Mouse (Mus musculus) mature B cell (primary cell): ENCODE data around the gene Slc24a4.
"Not testable (repeated sequence)": the region's sequence is repeated elsewhere in the genome, so short reads cannot be mapped to it uniquely, and the experiment has no call there.

Experiments
- in situ Hi-C: fragments of 300-500 bp; cut with MboI; formaldehyde crosslinking; loops from 2 replicates; pipeline ENCODE4 v1.14.3; 2019

The Slc24a4 gene

DNA sequence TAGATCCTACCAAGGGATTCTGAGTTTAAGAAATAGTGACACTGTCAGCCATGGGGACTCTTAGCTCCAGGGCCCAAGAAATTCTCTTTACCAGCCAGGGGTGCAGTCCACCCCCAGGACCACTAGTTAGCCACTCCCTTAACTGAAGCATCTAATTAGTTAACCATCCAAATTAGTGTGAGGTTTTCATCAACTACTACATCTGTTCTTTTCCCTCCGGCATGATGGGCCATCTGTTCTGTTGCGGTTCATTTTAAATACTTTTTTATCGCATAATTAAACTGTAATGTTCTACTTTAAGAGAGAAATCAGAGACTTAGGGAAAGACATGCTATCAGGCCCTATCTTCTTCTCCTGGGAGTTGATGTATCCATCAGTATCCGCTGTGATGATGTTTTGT is 121.8 kb downstream of the Slc24a4 start:
- in situ Hi-C loops, result no loop called here

- in situ Hi-C loops, result no loop called here
Measured at GRCm38 (mm10) chr12:102251070-102251469, 122.5 kb downstream of the Slc24a4 start.

DNA sequence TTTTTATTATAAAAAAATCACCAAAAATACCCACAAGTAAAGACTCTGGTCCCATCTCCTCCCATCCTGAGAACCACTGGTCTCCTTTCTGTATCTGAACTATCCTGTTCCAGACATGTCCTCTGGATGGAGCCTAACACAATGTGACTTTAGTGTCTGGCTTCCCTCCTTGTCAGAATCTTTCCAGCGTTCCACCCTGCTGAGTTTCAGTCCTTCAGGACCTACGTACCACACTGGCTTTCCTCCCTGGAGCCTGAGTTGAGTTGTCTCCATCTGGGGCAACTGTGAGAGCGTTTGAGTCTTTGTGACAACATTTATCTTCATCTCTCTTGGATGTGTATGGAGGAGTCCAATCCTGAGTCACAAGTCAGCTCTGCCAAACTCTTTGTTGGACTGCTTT is 123.5 kb downstream of the Slc24a4 start:
- in situ Hi-C loops, result no loop called here

DNA sequence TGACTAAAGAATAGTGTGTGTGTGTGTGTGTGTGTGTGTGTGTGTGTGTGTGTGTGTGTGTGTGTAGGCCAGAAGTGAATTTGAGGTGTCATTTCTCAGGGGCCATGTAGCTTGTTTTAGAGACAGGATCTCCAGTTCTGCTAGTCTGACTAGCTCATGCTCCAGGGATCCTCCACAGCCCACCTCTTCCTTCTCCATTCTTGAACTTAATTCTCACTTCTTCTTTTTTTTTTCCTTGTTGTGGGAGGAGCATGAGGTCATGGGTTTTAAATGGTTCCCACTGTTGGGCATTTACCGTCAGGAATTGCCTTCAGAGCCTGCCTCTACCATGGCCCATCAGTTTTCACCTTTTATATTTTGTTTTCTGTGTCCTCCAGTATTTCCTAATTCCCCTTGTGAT is 124.0 kb downstream of the Slc24a4 start:
- in situ Hi-C loops, result no loop called here

DNA sequence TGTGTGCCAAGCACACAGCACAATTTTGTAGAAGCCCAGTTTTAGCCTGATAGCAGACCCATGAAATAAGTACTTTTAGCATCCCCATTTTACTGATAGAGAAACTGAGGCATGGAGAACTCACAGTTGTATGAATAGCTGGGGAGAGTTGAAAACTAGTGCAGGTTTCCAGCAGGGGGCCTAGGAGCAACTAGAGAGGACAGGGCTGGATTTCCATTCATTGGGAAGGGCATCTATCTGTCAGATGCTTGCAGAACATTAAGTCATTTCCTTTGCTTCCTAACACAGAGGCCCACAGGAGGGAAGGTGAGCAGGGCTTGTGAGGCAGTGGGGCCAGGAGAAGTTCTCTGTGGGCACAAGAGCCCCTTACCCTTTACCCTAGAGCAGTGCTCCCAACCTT is 126.5 kb downstream of the Slc24a4 start:
- in situ Hi-C loops, result no loop called here

- in situ Hi-C loops, result no loop called here
Measured at GRCm38 (mm10) chr12:102258522-102259112, 130.1 kb downstream of the Slc24a4 start.

DNA sequence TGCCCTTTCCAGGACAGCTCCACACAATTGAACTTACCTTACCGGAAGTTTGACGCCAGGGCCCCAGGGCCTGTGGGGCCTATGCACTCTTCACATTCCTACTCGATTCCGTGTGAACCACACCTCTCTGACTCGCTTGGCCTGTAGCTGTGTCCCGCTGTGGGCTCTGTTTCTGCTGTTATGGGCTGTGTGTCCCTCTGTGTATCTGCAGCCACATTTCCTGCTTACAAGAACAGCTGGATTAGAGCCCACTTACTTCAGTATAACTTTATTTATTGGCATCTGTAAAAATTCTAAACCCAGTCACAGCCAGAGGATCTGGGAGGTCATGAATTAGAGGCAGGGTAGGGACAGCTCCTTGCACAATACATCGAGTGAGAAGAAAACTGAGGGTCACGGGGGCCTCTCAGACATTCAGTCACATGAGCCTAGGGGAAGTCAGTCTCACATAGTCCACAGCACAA is 133.4 kb downstream of the Slc24a4 start:
- in situ Hi-C loops, result no loop called here

GRCm38 (mm10) chr12:102262809-102263208 is 134.3 kb downstream of the Slc24a4 start:
- in situ Hi-C loops, result no loop called here

GRCm38 (mm10) chr12:102263249-102263648 is 134.7 kb downstream of the Slc24a4 start:
- in situ Hi-C loops, result no loop called here

GRCm38 (mm10) chr12:102266433-102266832 is 137.9 kb downstream of the Slc24a4 start:
- in situ Hi-C loops, result no loop called here

GRCm38 (mm10) chr12:102269144-102269543 is 140.6 kb downstream of the Slc24a4 start:
- in situ Hi-C loops, result no loop called here

GRCm38 (mm10) chr12:102270776-102271405 is 142.4 kb downstream of the Slc24a4 start:
- in situ Hi-C loops, result no loop called here

DNA sequence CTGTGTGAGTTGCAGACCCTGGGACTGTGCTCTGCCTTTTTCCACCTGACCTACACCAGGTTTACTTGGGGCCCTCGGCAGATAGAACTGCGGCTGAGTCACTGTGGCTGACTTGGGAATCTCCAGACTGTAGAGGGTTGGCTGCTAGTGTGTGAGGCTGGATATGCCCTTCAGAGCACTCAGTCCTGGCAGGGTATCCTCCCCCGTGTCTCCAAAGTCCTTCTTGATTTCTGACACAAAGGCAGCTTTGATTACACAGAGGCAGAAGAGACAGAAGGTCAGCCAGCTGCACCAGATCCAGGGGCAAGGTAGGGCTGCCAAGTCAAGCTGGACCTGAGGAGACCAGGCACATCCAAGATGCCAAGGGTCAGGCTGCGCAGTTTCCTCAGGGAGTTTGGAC is 142.9 kb downstream of the Slc24a4 start:
- in situ Hi-C loops, result no loop called here

DNA sequence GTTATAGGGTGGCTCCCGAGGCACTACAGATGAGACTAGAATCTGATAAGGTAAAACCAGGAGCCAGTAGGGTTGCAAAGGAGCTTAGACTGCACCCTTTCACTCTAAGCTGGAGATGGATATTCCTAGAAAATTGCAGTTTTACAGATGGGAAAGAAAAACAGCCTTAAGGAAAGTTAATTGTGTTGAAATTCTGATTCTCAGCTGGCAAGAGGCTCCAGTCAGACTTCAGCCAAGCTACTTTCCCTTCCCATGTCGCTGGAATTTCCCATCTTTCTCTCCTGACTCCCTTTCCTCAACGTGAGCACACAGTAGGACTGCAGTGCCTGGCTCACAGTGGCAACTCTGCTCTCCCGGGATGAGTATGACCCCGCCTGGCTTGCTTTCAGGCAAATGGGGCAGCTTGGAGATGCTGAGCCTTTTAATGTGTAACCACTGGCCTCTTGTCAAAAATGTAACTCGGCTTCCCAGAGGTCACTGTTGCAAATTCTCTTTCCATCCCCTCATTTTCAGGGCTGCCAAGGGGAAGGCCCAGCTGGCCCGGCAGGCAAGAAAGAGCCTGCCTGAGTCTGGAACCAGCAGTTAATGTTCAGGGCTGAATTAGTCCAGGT is 147.4 kb downstream of the Slc24a4 start:
- in situ Hi-C loops, result no loop called here

DNA sequence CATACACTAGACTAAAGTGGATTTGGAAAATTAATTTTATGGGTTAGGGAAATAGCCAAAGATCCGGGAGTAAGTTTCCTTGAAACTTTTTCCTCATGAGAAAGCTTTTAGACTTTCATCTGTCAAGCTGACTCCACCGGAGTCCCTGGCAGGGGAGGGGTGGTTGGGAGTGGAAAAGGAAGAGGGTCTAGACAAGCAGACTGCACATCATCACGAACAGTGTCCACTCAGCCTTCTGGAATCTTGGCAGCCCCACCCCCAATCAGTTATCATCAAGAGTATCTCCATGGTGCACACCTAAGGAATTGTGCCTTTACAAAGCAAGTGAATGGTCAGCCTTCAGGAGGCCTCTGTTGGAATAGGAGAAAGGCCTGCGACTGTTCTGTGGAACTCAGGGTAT is 151.8 kb downstream of the Slc24a4 start:
- in situ Hi-C loops, result not testable (repeated sequence)

DNA sequence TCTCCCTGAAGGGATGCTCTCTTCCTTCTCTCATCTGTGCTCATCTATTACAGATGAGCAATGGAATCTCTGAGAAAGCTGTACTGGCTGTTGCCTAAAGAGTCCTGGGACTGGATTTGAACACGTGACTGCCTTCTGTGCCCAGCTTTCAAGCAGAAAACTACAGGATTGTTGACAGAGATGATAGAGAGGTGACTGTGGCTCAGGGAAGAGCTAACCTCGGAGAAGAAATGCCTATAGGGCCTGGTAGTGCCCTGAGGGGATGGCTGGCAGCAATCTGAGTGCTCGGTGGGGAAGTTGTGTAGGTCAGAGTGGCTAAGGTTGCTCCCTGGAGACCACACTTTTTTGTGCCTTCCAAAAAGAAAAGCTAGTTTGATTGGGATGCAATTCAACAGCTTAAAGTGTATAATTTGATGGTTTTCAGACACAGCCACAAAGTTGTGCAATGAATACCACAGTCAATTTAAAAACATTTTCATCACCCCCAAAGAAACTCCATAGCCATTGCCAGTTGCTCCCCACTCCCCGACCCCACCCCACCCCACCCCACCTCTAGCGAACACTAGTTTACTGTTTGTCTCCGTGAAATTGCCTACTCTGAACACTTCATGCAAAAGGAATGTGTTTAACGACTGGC is 152.5 kb downstream of the Slc24a4 start:
- in situ Hi-C loops, result no loop called here

DNA sequence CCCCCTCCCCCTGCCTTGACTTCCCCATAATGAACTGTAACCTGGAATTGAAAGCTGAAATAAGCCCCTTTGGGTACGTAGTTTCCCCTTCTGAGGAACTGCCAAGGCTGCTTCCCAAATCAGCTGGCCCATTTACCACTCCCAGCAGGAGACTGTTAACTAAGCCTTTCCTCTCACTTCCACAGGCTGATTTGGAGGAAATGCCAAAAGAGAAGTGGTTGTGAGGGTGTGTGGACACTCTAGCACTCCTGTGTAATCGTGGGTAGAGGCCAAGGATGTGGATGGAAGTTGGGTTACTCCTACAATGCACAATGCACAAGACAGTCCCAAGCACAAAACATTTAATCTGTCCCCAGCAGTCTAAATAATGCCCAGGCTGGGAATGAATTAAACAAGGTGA is 153.6 kb downstream of the Slc24a4 start:
- in situ Hi-C loops, result no loop called here

GRCm38 (mm10) chr12:102282763-102283482 is 154.4 kb downstream of the Slc24a4 start, which contains the start of gene Rin3:
Gene Rin3 (plus strand): TSS chr12:102283048.
- in situ Hi-C loops, result no loop called here

DNA sequence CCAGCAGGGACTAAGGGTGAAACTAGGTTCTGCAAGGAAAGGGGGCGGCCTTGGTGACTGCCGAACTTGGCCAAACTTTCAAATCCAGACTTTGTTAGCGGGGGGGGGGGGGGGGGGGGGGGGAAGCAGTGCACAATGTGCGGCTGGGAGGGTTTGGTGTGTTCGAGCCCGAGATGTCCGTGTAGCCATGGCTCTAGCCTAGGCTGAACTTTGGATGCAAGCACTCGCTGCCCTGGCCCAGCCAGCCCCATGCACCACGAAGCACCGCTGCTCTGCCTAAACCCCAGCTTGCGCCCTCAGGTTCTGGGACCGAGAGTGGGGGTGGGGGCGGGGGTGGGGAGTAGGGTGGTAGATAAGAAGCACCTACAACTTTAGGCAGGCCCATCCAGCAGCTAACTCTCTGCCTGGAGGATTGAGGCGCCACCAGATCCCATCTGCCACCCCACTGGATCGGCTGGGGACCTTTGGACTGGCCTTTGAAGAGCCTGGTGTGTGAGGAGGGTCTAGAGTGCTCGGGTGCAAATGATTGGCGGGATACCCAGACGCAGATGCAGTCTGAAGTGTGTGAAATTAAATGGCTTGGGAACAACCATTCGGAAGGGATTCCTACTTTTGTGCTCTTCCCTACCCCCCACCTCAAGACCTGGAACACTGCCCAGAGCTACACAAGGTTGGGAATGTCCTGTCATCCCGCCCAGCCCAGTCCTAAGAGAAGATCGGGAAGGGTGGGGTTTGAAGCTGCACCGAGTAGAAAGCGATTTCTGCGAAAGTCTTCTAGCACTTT is 155.1 kb downstream of the Slc24a4 start:
- in situ Hi-C loops, result no loop called here

GRCm38 (mm10) chr12:102284267-102284610 is 155.7 kb downstream of the Slc24a4 start:
- in situ Hi-C loops, result no loop called here

DNA sequence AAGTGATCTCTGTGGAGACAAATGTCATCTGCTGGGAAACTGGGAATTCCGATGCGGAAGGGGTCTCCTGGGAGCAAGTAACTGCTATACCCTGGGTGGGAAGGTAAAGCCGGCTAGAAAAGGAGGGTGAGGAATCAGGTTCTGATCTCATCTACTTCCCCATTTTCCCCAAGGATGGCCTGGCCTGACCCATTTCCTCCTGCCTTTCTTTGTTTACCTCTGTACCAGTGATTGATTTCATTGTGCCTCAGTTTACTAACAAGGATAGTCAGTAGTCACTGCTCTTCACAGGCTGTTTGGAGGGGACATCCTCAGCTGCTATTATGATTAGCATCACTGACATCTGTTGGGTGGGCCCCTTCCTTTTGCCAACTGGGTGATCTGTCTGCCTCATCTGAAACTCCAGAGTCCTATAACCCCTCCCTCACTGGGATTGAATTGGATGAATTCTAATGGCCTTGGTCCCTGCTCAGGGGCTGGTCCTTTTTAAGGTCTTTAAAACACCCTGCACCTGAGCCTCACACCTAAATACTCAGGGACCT is 156.2 kb downstream of the Slc24a4 start:
- in situ Hi-C loops, result no loop called here
